Mouse (Mus musculus) embryo, embryonic 9.5 days (tissue): ENCODE data around the gene Lgals4.
A peak's percentile ranks its signal among the peaks of the same experiment; 100 is the strongest.

Source experiments
- DNase-seq: peaks from one replicate; pipeline ENCODE4 v3.0.0-alpha.2; 2017; ENCODE audit errors: extremely low spot score

Gene Lgals4

DNA sequence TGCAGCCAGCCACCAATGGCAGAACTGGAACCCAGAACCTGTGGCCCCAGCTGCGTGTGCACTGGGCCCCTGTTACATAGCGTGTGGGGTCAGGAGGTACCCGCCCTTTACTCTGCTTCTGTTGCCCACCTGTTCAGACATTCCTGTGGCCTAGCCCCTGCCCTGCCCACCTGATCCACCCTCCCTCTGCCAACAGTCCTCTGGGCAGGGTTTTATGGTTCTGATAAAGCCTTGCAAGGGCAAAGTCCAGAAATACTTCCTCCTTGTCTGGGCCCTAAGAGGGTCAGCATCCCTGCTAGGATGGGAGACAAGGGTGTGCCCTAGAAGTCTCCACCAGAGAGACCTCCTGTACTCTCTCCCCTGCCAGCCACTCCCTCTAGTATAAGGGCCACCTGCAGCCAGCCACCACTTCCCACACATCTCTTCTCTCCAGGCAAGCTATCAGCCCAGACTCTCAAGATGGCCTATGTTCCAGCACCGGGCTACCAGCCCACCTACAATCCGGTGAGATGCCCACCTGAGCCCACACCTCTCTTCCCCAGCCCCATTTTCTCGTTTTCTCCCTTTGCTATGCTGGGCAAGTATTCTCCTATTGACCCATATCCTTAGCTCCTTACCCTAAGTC is at the start of gene Lgals4:
Gene Lgals4, plus strand, starts transcription at position 132 of the 625 bp plus-strand sequence.
- DNase-seq = no peak

DNA sequence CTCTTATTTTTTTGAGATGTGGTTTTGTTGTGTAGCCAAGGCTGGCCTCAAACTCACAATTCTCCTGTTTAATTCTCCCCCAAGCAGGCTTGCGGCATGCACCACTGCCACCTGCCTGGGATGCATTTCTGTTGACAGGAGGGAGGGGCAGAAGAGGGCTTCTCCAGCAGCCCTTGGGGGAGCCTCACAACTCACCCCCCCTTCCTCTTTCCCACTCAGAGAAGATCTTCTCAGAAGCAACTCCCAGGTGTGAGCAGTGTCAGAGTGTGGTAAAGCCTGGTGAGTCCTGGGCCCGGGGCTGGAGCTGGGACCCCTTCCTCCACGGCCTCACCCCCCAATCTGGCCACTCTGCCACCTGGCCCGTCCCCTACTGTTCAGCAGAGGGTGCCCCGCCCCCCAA is 48.5 kb upstream of the Lgals4 start:
- no peak for DNase-seq

DNA sequence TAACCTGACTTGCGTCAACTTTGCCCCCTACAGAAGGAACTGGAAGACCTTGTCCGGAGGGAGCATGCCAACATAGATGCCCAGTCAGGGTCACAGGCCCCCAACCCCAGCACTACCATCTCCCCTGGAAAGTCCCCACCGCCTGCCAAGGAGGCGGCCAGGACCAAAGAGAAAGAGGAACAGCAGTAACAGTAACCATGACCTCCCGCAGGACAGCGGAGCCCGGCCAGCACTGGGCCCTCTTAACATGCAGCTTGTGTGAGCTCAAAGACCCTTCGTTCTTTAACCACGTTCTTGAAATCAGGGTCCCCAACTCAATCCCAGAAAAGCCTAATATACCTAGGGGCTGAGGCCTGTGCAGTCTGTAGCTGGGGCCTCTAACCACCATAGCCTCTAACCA is 45.8 kb upstream of the Lgals4 start:
- no peak for DNase-seq

DNA sequence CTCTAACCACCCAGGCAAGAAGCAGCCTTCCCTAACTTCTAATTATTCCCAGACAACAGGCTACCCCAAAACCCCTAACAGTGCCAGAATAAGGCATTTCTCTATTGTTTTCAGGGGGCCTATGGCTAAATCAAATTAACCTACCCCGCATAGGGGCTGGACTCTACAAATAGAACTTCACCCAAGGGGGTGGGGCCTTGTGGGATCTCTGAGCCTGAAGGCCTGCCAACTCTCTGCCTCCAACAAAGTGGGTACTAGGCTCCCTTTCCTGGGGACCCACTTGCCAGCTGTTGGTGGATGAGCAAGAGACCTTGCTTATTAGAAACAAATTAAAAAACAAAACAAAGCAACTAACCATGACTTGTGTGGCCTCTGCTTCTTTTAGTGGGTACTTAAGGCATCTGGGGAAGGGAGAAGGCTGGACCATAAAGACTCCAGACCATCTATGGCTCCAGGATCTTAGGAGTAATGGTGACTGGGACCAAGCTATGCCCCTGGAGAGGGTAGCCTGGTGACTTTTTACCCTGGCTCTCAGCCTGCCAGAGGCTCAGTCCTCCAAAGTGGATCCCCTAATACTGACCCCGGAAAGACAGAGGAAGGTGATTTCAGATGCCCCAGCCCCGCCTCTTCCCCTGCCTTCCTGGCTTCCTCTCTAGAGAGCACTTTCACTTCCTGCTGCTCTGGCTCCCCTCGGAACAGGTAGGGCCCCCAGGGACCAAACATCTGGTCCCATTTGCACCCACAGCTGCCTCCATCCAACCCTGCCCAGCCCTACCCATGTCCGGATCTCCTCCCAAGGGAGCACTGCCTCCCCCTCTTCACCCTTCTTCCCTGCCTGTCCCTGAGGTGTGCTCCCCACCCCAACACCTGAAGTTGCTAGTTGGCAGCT is 45.1 kb upstream of the Lgals4 start, which contains the start of gene Rinl:
Gene Rinl, plus strand, starts transcription at position 663 of the 889 bp plus-strand sequence.
- DNase-seq = no peak

- DNase-seq = no peak
Observed at GRCm38 (mm10) chr7:28789235-28789634, 44.4 kb upstream of the Lgals4 start.

GRCm38 (mm10) chr7:28790066-28790806 is 43.4 kb upstream of the Lgals4 start:
- peak; percentile 54 for DNase-seq

- DNase-seq = no peak
Observed at GRCm38 (mm10) chr7:28791706-28792105, 41.9 kb upstream of the Lgals4 start.

DNA sequence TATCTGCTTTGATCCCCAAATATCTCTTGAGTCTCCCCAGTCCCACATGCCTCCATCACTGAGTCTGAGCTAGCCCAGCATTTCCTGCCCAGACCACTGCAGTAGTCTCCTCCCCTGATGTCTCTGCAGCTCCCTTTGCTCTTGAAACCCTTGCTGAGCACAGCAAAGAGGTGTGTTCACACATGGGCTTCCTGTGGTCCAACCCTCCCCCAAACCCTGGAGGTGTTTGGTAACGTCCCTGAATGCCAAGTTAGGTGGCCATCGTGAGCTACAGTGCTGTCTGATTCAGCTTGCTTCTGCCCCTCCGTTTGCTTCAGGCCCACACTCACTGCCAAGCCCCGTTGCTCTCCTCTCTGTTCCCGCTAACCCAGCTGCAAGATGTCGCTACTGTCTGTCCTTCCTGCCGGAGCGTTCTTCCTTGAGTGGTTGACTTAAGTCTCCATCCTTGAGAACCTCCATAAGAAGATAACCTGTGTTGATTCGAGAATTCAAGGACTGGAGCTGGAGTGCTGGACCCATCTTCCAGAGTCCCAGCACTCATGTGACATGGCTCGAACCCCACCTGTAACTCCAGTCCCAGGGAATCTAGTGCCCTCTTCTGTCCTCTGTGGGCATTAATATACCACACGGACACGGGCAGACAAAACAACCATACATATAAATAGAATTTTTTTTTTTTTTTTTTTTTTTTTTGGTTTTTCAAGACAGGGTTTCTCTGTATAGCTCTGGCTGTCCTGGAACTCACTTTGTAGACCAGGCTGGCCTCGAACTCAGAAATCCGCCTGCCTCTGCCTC is 41.1 kb upstream of the Lgals4 start:
- DNase-seq = no peak

DNA sequence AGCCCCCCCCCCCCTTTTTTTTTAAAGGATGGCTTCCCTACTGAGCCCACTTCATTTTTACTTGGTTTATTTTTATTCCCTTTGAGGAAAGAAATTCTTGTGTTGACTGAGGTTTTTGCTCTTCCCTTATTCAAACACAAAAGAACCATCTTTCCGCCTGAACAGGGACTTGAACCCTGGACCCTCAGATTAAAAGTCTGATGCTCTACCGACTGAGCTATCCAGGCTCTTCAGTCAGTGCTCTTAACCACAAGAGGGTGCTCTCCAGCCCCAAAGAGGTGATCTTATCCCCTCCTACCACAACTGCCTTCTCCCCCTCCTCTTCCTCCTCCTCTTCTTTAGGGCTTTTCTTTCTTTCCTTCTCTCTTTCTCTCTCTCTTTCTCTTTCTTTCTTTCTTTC is 39.8 kb upstream of the Lgals4 start:
- DNase-seq = no peak

- no peak for DNase-seq
Observed at GRCm38 (mm10) chr7:28794496-28794895, 39.2 kb upstream of the Lgals4 start.

- no peak for DNase-seq
Observed at GRCm38 (mm10) chr7:28795832-28796231, 37.8 kb upstream of the Lgals4 start.

DNA sequence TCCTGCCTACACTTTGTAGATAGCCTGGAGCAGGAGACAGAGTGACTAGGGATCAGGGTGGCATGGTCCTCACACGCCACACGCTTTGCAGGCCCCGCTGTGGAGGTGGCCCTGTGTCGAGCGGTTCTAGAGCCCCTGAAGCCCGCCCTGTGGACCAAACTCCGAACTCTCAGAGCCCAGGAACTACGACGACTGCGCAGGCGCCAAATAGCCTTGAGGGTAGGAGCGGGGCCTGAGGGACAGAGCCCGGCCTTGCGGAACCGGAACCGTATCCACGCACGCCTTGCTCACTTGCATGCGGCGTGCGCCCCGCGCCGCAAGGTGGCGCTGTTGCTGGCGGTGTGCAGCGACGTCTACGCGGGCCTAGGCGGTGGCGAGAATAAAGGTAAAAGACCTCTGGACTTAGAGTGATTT is 37.1 kb upstream of the Lgals4 start:
- peak; percentile 69 for DNase-seq

DNA sequence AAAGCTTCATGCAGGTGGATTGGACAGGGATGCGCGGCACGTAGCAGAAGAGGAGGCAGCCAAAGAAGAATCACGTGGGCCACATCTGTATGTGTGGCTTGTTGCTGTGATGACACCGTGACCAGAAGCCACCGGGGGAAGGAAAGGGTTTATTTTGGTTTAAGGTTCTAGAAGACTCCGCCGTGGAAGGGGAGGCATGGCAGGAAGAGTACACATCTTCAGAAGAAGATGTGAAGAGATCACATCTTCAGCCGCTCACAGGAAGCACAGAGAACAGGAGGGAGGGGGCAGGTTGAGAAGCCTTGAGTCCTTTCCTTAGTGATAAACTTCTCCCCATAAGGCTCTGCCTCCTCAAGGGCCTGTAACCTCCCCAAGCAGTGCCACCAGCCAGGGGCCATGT is 33.7 kb upstream of the Lgals4 start:
- no peak for DNase-seq

DNA sequence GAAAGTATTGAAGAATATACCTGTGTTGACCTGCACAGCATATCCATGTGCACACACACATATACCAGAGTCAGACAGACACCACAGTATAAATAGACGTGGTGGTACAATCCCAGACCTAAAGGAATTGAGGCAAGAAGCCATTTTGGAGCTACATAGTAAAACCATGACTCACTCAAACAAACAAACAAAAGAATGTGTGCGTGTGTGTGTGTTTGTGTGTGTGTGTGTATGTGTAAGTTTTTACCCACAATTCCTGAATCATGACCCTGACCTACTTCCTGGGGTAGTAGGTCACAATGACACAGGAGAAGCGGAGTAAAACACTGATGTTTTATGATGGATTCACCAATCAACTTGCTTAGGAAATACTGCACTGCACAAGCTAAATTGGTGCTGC is 32.2 kb upstream of the Lgals4 start:
- no peak for DNase-seq

- peak; percentile 63 for DNase-seq
Observed at GRCm38 (mm10) chr7:28801901-28802670, 31.6 kb upstream of the Lgals4 start.

DNA sequence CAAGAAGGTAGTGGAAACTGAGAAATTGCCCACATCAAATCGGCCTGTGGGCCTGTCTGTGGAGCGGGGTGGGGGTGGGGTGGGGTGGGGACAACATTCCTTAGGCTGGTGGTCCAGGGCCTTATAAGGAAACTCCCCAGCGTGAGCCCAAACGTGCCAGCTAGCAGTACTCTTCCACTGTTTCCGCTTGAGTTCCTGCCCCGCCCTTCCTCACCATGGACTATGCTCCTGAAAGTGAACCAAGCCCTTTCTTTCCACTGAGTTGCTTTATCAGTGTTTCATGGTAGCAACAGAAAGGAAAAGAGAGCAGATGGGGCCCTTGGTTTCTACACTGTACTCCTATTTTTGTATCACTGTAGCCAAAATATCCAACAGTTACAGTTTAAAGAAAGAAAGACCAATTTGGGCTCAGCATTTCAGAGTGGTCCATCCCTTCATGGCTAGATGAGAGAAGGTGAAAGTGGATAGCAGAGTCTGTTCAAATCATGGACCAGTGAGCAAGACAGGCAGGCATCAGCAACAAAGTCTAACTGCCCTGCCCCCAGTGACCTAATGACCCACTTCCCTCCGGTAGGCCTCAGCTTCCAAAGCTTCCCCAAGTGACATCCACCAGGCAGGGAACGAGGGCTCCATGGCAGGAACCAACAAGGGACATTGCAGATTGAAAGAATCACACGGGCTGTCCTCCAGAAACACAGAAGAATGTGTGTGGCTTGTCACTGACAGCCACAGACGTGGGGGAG is 30.6 kb upstream of the Lgals4 start:
- DNase-seq = peak; percentile 66

DNA sequence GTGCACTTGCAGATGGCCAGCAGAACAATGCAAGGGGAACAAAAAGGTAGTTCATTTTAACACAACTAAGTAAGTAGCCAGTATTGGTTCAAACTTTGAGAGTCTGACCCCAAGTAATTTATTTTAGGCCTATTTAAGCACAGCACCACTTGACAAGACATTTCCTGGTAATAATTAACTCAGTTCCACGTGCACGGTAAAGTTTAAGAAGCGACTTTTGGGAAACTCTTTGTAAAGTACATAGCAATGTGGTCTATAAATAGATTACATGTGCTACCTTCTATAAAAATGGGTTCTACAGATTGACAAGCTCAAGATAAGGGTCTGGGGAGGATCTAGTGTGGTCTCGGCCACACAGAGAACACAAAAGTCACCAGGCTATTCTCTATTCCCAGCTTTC is 29.9 kb upstream of the Lgals4 start:
- no peak for DNase-seq

- DNase-seq = no peak
Observed at GRCm38 (mm10) chr7:28806869-28807268, 26.8 kb upstream of the Lgals4 start.

DNA sequence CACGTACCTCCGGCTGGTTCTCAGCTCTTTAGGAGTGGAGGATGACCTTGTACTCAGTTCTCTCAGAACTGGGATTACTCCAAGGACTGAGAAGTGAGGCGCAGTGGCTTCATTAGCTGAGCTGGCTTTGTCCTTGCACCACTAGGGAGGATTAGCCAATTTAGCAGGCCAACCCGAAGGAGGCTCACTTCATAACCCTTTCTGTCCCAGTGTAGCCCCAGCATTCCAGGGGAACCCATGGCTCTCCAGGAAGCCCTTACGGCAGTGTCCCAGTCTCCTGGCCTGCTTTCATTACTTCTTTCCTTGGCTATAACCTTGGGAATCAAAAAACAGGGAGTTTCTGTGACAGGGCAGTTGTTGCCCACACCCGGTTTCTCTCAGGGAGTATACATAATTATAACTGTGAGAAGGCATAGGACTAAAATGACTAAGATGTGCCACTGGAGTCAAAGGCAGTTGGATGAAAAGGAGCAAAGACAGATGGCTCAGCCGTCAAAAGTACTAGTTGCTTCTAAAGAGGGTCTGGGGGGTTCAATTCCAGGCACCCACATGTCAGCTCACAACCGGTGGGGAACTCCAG is 25.9 kb upstream of the Lgals4 start:
- DNase-seq = no peak
